Mouse (Mus musculus) common myeloid progenitor, adult 5-6 weeks (primary cell): ENCODE results near the gene Plgrkt. TPM values are rescaled to one million over a fixed set of nuclear protein-coding genes. Genes with fewer than 3 reads are reported as not detected.
A peak's percentile ranks its signal among the peaks of the same experiment; 100 is the strongest.
"Not testable (repeated sequence)": the region's sequence is repeated elsewhere in the genome, so short reads cannot be mapped to it uniquely, and the experiment has no call there.

Experiments used
- ATAC-seq: replicated peaks from 2 replicates; pipeline ENCODE4 v1.8.0; 2016; ENCODE audit warnings: low read depth, mild to moderate bottlenecking, moderate TSS enrichment, inconsistent platforms; ENCODE audit not compliant: poor library complexity, severe bottlenecking
- total RNA-seq: library from RNA; stranded (forward); fragments of 200-1000, 187-1606 nt; gene quantifications from 2 replicates; pipeline ENCODE4 v1.2.3, GENCODE M21; 2017

Gene Plgrkt
- total RNA-seq = 87.2 and 89.5 TPM in 2 replicates

DNA sequence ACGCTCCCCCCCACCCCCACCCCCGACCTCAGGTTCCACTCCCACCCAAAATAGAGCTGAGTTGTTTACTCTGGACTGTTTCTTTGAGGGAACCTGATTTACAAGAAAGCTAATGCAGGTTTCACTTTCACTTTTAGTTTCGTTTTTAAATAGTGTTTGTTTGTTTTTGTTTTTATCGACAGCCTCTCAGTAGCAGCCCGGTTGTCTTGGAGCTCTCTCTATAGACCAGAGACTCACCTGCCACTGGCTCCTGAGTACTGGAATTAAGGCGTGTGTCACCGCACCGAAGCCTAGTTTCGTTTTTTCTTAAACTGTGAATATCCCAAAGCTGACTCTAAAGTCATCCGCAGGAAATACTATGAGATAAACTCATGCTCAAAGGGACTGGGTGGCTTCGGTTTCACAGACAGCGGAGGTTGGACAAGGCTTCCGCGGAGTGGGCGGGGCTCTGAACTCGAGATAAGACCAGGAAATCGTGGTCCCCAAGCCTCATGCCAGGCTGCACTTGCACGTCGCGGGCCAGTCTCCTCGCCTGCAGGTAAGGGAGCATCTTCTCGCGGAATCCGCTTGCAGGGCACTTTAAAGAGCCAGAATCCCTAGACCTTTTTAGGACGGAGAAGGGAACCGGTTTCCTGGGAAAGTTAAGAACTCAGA is at the start of gene Plgrkt, which contains the start of gene Cd274:
Gene Plgrkt, minus strand, starts transcription at position 422 of the 654 bp plus-strand sequence.
Gene Cd274, plus strand, starts transcription at position 487 of the 654 bp plus-strand sequence.
- ATAC-seq = peak; percentile 93

DNA sequence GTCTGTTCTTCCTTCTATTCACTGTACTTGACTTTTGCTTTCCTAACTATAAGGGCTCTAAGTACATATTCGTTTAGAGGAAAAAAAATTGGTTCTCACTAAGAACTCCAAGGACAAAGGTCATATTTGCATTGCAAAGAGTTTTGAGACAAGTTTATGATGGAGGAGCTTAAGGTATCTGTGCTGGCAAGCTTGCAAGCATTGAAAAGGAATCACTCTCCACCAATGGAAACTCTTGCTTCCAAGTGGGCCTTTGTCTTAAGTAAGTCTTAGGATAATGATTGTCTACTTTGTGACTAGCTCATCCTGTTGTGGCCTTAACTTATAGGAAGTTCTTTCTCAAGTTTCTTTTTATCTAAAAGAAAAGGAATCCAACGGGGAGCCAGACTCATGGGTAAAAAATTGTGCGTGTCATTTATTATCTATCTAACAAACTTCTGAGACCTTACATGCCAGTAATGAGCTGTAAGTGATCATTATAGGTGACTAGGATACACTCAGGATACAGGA is 49.3 kb upstream of the Plgrkt start:
- no peak for ATAC-seq

DNA sequence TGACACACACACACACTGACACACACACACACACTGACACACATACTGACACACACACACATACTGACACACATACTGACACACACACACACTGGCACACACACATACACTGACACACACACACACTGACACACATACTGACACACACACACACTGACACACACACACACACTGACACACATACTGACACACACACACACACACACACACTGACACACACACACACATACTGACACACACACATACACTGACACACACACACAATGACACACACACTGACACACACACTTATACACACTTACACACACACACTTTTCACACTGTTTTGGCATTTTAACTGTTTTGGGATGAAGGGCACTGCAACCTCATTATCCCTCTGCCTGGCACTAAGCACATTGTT is 47.7 kb upstream of the Plgrkt start:
- not testable (repeated sequence) for ATAC-seq

DNA sequence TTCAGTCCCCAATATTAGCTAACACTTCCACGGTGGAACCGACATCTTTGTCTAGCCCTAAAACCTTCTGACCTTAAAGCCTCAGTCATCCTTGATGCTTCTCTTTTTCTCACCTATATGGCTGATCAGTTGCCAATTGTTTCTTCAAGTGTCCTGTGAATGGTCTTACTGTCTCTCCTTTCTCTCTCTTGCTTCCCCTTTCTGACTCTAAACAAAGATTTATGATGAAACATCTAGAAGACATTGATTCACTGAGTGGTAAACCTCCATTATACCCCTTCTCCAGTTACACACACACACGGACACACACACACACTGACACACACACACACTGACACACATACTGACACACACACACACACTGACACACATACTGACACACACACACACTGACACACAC is 47.3 kb upstream of the Plgrkt start:
- ATAC-seq = no peak

DNA sequence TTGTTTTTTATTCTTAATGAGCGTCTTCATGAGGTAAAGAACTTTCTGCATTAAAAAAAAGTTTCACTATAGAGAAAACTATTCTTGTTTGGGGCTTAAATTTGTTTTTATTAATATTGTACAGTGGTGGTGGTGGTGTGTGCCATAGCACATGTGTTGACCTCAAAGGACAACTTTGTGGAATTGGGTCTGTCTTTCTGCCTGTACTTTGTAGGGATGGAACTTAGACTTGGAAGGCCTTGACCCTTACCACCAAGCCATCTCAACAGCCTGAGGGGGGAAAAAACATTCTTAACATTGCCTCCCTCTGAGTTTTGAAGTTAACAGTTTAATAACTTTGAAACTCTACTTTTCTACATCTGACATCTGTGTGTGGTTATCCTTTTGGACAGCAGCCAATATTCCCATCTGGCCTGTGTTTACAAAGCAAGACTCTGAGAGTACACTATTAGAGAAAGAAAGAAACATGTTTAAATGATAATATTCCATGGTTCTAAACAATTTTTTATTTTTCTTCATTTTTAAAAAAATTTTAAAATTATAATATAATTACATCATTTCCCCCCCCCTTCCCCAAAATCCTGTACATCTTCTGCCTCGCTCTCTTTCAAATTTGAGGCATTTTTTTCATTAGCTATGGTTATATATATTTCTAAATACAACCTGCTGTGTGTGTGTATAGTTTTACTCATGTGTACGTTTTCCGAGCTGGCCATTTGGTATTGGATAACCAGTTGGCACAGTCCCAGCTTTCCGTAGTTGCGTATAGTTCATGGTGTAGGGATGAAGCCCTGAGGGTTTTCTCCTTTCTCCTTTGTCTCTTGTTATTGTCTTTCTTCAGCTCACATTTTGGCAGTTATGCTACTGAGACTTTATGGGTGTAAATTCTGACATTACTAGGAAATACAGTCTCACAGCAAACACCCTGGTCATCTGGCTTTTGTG is 45.6 kb upstream of the Plgrkt start:
- ATAC-seq = no peak

DNA sequence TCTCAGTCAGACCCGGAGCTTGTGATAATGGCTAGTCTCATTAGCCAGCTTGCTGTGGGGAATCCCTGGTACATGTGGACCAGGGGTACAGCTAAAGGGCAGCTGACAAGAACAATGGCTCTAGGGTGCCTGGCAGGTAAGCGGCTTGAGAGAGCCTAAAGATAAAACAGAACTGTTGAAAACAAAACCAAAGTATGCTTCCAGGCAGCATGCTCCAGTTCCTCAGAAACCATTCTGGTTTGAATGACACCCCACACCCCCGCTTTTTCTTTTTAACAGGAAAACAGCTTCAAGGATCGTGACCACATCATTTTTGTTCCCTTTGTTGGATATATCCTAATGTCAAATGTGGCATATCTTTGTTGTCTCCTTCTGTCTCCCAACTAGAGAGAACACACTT is 43.4 kb upstream of the Plgrkt start, which contains the start of gene Pdcd1lg2:
Gene Pdcd1lg2, plus strand, starts transcription at position 301 of the 400 bp plus-strand sequence.
- no peak for ATAC-seq

DNA sequence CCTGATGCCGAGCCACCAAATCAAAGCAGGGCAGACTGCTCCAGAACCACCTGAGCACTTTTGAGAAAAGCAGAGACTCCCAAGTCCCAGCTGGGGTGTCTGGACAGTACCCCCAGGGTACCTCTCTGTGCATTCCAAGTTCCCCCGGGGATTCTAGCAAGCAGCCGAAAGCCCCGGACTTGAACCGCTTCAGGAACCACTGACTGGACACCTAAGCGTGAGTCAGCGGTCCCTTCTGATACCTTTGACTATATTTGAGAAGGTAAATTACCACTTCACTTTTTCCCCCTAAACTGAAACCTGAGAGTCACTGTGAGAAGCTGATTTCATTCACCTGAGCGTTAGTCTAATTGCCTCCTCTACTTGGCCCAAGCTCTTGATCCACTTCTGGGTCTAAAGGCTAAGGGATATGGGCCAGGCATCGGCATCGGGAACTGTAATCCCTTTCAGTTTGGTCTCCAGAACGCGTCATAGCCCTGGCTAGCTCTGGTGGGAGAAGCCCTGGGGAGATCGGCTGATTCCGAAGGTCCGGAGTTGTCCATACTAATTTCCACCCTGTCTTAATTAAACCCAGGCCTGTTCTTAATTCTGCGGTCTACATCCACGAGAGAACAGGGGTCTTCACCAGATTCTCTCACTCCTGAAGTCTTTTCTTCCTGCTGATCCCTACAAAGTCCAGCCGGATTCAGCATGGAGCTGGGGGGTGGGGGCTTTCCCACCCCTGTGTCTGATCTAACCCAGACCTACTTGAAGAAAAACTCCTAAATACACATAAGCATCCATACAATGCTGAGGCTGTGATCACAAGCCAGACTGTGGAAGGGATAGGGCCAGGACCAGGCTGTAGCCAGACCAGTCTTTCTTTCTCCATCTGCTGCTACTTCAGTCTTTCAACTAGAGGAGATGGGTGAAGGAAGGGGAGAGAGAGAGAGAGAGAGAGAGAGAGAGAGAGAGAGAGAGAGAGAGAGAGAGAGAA is 39.1 kb upstream of the Plgrkt start:
- no peak for ATAC-seq

DNA sequence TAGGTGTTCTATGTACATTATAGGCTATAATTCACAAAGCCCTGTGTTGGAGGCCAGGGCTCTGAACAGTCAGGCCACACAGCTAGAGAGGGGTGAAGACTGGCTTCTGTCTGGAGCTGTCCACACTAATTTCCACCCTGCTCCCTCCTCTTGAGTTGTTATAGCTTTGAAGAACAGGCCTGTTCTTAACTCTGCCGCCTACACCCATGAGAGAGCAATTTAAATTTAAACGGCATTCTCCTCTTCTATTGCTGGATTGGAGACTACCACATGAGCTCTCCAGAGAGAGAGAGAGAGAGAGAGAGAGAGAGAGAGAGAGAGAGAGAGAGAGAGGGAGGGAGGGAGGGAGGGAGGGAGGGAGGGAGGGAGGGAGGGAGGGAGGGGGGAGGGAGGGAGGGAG is 38.2 kb upstream of the Plgrkt start:
- ATAC-seq = no peak

DNA sequence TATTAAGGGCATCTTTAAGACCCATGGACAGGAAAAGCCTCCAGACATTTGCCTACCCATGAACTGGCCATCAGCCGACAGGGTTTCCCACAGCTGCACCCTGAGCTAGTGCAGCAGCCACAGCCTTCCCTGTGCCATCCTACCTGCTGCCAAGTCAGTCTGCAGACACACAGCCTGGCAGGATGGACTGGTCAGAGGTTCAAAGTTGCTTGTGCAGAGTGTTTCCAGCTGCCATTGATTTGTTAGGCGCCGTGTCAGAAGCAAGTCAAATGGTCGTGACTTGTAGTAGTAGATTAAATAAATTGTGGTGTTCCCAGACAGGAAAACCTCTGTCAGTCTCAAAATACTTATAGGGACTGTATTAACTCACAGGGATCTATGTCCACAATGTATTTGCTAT is 36.1 kb upstream of the Plgrkt start:
- no peak for ATAC-seq

DNA sequence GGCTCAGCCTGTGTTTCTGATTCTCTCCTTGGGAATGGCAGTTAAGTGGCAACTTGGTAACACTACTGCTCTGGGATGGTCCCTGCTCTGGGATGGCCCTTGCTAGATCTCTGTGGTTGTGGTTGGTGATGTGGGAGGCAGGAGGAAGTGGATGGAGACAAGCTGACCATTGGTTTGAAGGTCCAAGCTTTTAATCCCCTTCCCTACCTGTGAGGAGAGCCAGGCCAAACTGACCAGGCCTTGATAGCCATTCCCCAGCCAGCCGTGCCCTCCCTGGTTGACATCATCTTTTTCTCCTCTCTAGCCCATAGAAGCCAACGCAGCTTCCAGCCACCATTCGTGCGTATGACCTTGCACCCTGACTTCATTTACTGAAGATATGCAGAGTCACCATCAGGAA is 35.4 kb upstream of the Plgrkt start:
- ATAC-seq = no peak

DNA sequence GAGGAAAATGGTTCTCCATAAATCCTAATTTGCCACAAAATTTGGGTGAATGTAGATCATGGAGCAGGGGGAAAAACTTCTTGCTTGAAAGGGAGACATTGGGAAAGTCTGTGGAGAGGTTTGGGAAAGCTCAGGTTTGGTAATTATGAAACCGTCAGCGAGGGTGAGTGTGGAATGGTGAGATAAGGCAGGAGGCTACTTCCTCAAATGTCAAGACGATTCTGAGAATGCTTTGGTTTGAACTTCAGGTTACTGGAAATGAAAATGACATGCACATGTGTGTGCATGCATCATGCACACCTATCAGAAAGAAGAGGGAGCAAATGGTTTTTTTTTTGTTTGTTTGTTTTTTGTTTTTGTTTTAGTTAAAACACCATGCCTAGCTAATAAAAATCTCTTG is 33.3 kb upstream of the Plgrkt start:
- peak; percentile 73; the same call in 1 of the 2 replicates for ATAC-seq

DNA sequence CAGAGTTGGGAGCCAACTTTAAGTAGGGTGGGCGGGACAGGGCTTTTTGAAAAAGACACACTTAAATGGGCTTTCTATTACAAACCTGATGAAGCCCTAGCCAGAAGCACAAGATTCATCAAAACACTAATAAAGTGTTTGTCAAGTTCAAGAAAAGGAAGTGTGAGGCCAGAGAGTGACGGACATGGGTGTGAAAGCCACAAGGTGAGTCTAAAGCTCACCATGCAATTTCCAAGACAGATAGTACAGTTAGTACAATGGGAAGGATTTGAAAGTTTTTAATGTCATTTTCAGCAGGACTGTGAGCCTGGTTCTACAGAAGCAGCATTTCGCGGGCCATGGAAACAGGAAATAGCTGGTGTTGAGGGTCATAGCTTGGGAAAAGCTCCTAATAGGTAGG is 32.6 kb upstream of the Plgrkt start:
- ATAC-seq = no peak

DNA sequence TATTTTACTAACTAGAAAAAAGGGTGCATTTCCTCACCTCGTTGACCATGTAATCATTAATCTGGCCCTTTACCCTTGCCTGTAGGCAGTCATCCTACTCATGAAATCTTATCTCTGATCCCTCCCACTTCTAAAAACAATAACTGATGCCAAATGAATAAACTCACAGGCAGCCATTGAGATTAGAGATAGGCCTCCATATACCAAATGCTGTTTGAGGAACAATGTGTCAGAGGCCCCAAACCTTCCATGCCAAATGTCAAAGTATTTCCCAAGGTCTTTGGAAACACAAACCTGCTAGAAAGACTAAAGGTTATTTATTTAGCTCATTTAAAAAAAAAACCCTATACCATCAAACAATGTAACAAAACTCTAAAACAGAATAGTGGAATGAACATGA is 29.2 kb upstream of the Plgrkt start:
- ATAC-seq = no peak

DNA sequence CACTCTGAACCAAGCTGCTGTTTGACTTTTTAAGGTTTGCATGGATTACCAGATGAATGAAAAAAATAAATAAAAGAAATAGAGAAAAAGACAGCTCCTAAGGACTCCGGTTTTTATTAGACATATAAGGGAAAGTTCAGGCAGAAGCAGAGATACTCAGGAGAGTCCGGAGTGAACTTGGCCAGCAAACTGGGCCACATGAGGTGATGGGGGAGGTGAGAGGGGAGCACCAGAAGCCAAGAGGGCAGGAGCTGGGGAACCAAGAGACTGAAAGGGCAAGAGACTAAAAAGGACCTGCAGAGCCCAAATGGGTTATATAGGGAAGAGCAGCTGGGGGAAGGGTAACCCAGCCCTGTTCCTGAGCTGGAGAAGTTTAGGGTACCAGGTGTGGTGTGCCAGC is 27.5 kb upstream of the Plgrkt start:
- no peak for ATAC-seq

DNA sequence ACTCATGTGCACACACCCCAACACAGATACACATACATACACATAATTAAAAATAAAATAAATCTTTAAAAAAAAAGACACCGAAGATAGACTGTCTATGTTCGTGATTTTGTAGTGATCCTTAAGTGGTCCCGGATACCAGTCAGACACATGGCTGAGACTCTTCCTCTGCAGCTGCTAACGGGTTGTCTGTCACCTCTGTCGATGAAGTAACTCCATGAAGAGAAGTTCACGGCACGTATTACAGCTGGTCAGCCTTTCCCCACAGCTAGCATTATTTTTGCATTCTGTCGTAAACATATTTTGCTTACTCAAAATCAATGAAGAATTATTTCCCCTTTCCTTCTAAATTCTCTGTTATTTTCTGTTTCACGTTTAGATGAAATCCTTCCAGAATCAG is 26.1 kb upstream of the Plgrkt start:
- no peak for ATAC-seq

DNA sequence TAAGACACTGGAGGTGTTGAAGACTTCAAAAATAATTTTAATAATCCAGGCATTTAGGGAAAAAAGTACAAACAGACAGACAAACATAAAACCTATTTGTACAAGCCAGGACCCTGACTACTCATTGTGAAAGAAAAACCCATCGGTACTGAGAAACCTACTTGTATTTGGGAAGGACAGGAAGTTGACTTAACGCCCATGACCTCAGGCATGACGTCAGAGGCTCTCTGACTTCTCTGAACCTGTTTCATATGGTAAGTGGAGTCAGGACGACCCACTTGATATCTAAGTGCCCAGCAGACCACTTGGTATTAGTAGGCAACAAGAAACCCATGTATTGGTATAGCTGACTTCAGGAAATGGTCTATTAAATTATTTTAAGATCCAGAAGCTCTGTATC is 24.1 kb upstream of the Plgrkt start:
- no peak for ATAC-seq

DNA sequence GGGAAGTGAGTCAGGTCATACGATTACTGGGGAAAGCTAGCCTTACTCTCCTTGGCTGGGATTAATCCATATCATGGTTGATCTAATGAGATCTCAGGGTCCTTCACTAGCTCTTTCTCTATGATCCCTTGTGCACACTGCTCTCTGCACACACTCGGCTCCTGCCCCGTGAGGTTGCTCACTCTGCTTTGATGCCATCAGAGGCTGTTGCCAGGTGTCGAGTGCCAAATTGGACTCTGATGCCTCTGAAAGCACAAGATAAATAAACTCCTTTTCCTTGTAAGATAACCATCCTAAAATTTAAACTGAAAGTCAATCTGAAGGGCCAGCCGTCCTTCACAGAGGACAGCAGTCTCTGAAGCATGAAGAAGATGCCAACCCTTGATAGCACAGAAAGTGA is 23.3 kb upstream of the Plgrkt start:
- no peak for ATAC-seq

DNA sequence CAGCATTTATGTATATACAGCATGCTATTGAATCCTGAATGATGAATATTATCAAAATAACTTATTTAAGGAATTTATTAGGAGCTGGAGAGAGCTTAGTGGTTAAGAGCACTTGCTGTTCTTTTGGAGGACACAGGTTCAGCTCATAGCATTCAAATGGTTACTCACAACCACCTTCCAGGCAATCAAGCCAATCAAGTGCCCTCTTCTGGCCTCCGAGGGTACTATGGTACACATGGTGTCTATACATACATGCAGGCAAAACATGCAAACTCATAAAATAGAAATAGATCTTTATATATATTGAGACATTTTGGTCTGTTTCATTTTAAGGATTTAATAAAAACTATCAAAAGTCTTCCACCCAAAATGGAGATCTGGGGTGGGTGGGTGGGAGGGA is 21.6 kb upstream of the Plgrkt start:
- ATAC-seq = no peak

DNA sequence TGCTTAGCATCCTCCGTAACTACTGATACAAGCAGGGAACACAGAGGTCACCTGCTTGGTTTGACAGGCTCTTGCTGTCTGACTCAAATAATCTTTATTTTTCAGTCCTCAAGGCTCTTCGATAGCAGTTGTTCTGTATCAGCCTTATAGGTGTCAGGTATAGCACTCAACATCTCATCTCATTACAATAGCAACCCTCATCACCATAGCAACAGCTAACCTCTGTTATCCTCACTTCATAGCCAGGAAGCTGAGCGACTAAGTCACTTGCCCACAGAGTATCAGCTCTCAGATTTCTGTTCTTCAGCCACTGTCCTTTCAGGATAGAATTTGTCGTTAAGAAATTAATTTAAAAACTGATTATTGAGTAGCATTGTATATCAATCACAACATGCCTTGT is 18.6 kb upstream of the Plgrkt start:
- ATAC-seq = no peak

DNA sequence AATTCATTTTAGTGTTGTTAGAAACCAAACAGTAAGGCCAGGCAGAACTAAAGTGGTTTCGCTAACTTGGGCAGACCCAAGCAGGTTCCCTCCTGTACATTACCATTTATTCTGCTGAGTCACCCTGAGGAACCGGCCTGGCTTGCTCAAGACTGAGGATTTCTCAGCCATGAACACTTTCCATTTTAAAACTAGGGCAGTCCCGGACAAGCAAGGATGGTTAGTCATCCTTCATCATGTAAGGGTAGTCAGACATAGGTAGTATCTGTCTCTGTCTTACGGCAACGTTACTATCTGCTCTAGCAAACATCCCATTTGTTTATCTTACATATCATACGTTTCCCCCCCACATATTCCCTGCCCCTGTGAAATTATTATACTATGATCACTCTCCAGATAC is 17.8 kb upstream of the Plgrkt start:
- peak; percentile 65 for ATAC-seq
